Mouse (Mus musculus): ENCODE measurements around the gene Vil1. TPM values are rescaled to one million over a fixed set of nuclear protein-coding genes. Genes with fewer than 3 reads are reported as not detected.
A peak's percentile ranks its signal among the peaks of the same experiment; 100 is the strongest.

Gene Vil1
- polyA plus RNA-seq, 1 experiment from 2014 or later, result 0.23 TPM

GRCm38 (mm10) chr1:74390924-74391748 lies 18.0 kb upstream of the Vil1 start, which contains the start of gene Ctdsp1:
TSS of gene Ctdsp1 (plus strand) at chr1:74391509.
- Histone ChIP-seq H3K9me3 (ENCODE audit: control insufficient read depth, low read length) (no peaks in the 10 kb centered on the region), H3K36me3 (ENCODE audit: control insufficient read depth, insufficient read depth, low read length) (peaks cover 13% of the 10 kb centered on the region), H3K27ac (ENCODE audit: low read depth, low read length) (peak within 1 kb of the TSS; percentile 82), H3K9ac (ENCODE audit: low read length) (peak within 1 kb of the TSS; percentile 89), H3K27me3 (ENCODE audit: control insufficient read depth, insufficient read depth, low read length) (peaks cover 10% of the 10 kb centered on the region), H3K4me3 (ENCODE audit: low read depth, low read length) (peak within 1 kb of the TSS; percentile 78), H3K4me1 (ENCODE audit: control insufficient read depth, insufficient read depth, low read length) (peaks cover 26% of the 10 kb centered on the region), H3K4me2 (peak within 1 kb of the TSS; percentile 79)
- peak; percentile 99 for DNase-seq (ENCODE audit: low spot score, missing footprints)
- peak; percentile 78 for ATAC-seq (ENCODE audit: low FRiP score)
- 2% methylated on average over 46 of the region's 51 CpGs for WGBS

GRCm38 (mm10) chr1:74391844-74392441 lies 17.2 kb upstream of the Vil1 start:
- peaks cover 26% of the 10 kb centered on the region for H3K4me1 ChIP-seq (ENCODE audit: control insufficient read depth, insufficient read depth, low read length)
- peak overlapping the region; percentile 89 for H3K9ac ChIP-seq (ENCODE audit: low read length)
- WGBS, result under 1% methylated on average over 59 of the region's 63 CpGs
- H3K36me3 ChIP-seq (ENCODE audit: control insufficient read depth, insufficient read depth, low read length), result peaks cover 13% of the 10 kb centered on the region
- peak overlapping the region; percentile 82 for H3K27ac ChIP-seq (ENCODE audit: low read depth, low read length)
- ATAC-seq (ENCODE audit: low FRiP score) (peak; percentile 53), DNase-seq (ENCODE audit: low spot score, missing footprints) (peak; percentile 95)
- no peaks in the 10 kb centered on the region for H3K9me3 ChIP-seq (ENCODE audit: control insufficient read depth, low read length)
- H3K4me2 ChIP-seq, result peak overlapping the region; percentile 79
- peak overlapping the region; percentile 78 for H3K4me3 ChIP-seq (ENCODE audit: low read depth, low read length)
- peaks cover 10% of the 10 kb centered on the region for H3K27me3 ChIP-seq (ENCODE audit: control insufficient read depth, insufficient read depth, low read length)

GRCm38 (mm10) chr1:74392446-74392994 lies 16.7 kb upstream of the Vil1 start:
- 2% methylated on average over 16 of the region's 16 CpGs for WGBS
- Histone ChIP-seq H3K36me3 (ENCODE audit: control insufficient read depth, insufficient read depth, low read length) (peaks cover 13% of the 10 kb centered on the region), H3K27ac (ENCODE audit: low read depth, low read length) (peak overlapping the region; percentile 82), H3K27me3 (ENCODE audit: control insufficient read depth, insufficient read depth, low read length) (peaks cover 10% of the 10 kb centered on the region), H3K4me3 (ENCODE audit: low read depth, low read length) (peak overlapping the region; percentile 78), H3K4me2 (peak overlapping the region; percentile 79), H3K4me1 (ENCODE audit: control insufficient read depth, insufficient read depth, low read length) (peaks cover 22% of the 10 kb centered on the region), H3K9me3 (ENCODE audit: control insufficient read depth, low read length) (no peaks in the 10 kb centered on the region), H3K9ac (ENCODE audit: low read length) (peak overlapping the region; percentile 89)
- peak; percentile 35 for ATAC-seq (ENCODE audit: low FRiP score)
- peak; percentile 88 for DNase-seq (ENCODE audit: low spot score, missing footprints)

- Histone ChIP-seq H3K9ac (ENCODE audit: low read length) (peak overlapping the region; percentile 89), H3K9me3 (ENCODE audit: control insufficient read depth, low read length) (no peaks in the 10 kb centered on the region), H3K4me2 (peak overlapping the region; percentile 79), H3K4me1 (ENCODE audit: control insufficient read depth, insufficient read depth, low read length) (peaks cover 23% of the 10 kb centered on the region), H3K27me3 (ENCODE audit: control insufficient read depth, insufficient read depth, low read length) (peaks cover 10% of the 10 kb centered on the region), H3K4me3 (ENCODE audit: low read depth, low read length) (peak overlapping the region; percentile 78), H3K36me3 (ENCODE audit: control insufficient read depth, insufficient read depth, low read length) (peaks cover 13% of the 10 kb centered on the region), H3K27ac (ENCODE audit: low read depth, low read length) (no peak overlapping the region)
- ATAC-seq (ENCODE audit: low FRiP score), result no peak
- WGBS, result 42% methylated on average over 7 of the region's 7 CpGs
- DNase-seq (ENCODE audit: low spot score, missing footprints), result no peak
Measured at GRCm38 (mm10) chr1:74393010-74393409, 16.2 kb upstream of the Vil1 start.

GRCm38 (mm10) chr1:74393697-74394096 lies 15.5 kb upstream of the Vil1 start:
- H3K4me2 ChIP-seq, result no peak overlapping the region
- H3K9me3 ChIP-seq (ENCODE audit: control insufficient read depth, low read length), result no peaks in the 10 kb centered on the region
- no peak overlapping the region for H3K9ac ChIP-seq (ENCODE audit: low read length)
- ATAC-seq (ENCODE audit: low FRiP score) (no peak), DNase-seq (ENCODE audit: low spot score, missing footprints) (no peak)
- H3K27me3 ChIP-seq (ENCODE audit: control insufficient read depth, insufficient read depth, low read length), result peaks cover 10% of the 10 kb centered on the region
- H3K4me1 ChIP-seq (ENCODE audit: control insufficient read depth, insufficient read depth, low read length), result peaks cover 24% of the 10 kb centered on the region
- H3K36me3 ChIP-seq (ENCODE audit: control insufficient read depth, insufficient read depth, low read length), result peaks cover 13% of the 10 kb centered on the region
- 91% methylated on average over 9 of the region's 9 CpGs for WGBS
- H3K27ac ChIP-seq (ENCODE audit: low read depth, low read length), result no peak overlapping the region
- H3K4me3 ChIP-seq (ENCODE audit: low read depth, low read length), result no peak overlapping the region

GRCm38 (mm10) chr1:74394311-74394710 lies 14.9 kb upstream of the Vil1 start:
- Histone ChIP-seq H3K4me3 (ENCODE audit: low read depth, low read length) (no peak overlapping the region), H3K4me1 (ENCODE audit: control insufficient read depth, insufficient read depth, low read length) (peaks cover 24% of the 10 kb centered on the region), H3K9me3 (ENCODE audit: control insufficient read depth, low read length) (no peaks in the 10 kb centered on the region), H3K36me3 (ENCODE audit: control insufficient read depth, insufficient read depth, low read length) (peaks cover 13% of the 10 kb centered on the region), H3K9ac (ENCODE audit: low read length) (no peak overlapping the region), H3K4me2 (no peak overlapping the region), H3K27ac (ENCODE audit: low read depth, low read length) (no peak overlapping the region), H3K27me3 (ENCODE audit: control insufficient read depth, insufficient read depth, low read length) (peaks cover 7% of the 10 kb centered on the region)
- no peak for DNase-seq (ENCODE audit: low spot score, missing footprints)
- 93% methylated on average over 9 of the region's 9 CpGs for WGBS
- no peak for ATAC-seq (ENCODE audit: low FRiP score)

- Histone ChIP-seq H3K9ac (ENCODE audit: low read length) (no peak overlapping the region), H3K36me3 (ENCODE audit: control insufficient read depth, insufficient read depth, low read length) (peaks cover 13% of the 10 kb centered on the region), H3K4me2 (no peak overlapping the region), H3K27ac (ENCODE audit: low read depth, low read length) (no peak overlapping the region), H3K4me3 (ENCODE audit: low read depth, low read length) (no peak overlapping the region), H3K9me3 (ENCODE audit: control insufficient read depth, low read length) (no peaks in the 10 kb centered on the region), H3K4me1 (ENCODE audit: control insufficient read depth, insufficient read depth, low read length) (peaks cover 21% of the 10 kb centered on the region), H3K27me3 (ENCODE audit: control insufficient read depth, insufficient read depth, low read length) (peaks cover 4% of the 10 kb centered on the region)
- ATAC-seq (ENCODE audit: low FRiP score) (no peak), DNase-seq (ENCODE audit: low spot score, missing footprints) (no peak)
- WGBS, result 87% methylated on average over 15 of the region's 15 CpGs
Measured at GRCm38 (mm10) chr1:74394858-74395257, 14.3 kb upstream of the Vil1 start.

- H3K4me1 ChIP-seq (ENCODE audit: control insufficient read depth, insufficient read depth, low read length), result peaks cover 17% of the 10 kb centered on the region
- no peak overlapping the region for H3K4me2 ChIP-seq
- H3K27me3 ChIP-seq (ENCODE audit: control insufficient read depth, insufficient read depth, low read length), result peaks cover 1% of the 10 kb centered on the region
- ATAC-seq (ENCODE audit: low FRiP score), result no peak
- H3K9me3 ChIP-seq (ENCODE audit: control insufficient read depth, low read length), result no peaks in the 10 kb centered on the region
- H3K27ac ChIP-seq (ENCODE audit: low read depth, low read length), result no peak overlapping the region
- 89% methylated on average over 13 of the region's 13 CpGs for WGBS
- H3K9ac ChIP-seq (ENCODE audit: low read length), result no peak overlapping the region
- DNase-seq (ENCODE audit: low spot score, missing footprints), result no peak
- H3K4me3 ChIP-seq (ENCODE audit: low read depth, low read length), result no peak overlapping the region
- peaks cover 13% of the 10 kb centered on the region for H3K36me3 ChIP-seq (ENCODE audit: control insufficient read depth, insufficient read depth, low read length)
Measured at GRCm38 (mm10) chr1:74395290-74395689, 13.9 kb upstream of the Vil1 start.
